12 mouse cellular contexts compared by ENCODE assay signal in the genomic region with DNA sequence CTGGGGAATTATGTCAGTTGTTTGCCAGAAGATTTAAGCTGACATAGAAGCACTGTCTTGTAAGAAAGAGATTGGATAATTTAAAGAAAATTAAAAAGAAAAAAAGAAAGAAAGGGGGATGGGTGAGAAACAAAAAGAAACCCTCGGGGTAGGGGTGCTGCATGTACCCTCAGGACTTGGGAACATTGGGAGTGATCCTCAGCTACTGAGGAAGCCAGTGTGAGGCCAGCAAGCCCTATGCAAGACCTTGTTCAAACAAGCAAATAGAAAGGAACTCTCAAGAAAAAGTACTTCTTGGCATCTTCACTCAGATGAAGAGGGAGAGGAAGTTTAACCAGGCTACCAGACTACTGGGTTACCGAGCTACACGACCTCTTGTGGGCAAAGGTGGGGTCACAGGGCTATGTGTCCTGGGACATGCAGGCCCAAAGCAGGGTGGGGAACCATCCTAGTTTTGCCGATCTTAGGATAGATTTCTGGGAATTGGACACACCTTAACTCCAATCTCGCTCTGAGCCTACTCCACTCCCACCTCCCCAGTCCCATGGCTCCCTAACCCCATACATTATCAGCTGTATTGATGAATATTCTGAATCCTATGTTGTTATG. TPM values are rescaled to one million over a fixed set of nuclear protein-coding genes. Genes with fewer than 3 reads are reported as not detected.
A peak's percentile ranks its signal among the peaks of the same experiment; 100 is the strongest.
DNase-seq lines count a peak whose midpoint lies in the region; ATAC-seq and TF ChIP-seq lines count a peak whose summit lies in the region.
"Had no signal": no experiment of that assay in that cellular context is flagged by ENCODE, and none has a peak within 500 bp of the region (broad histone marks: within the 10 kb centered on the region; RNA-seq: fewer than 3 reads in every experiment).

No protein-coding gene starts in this region.

- TF ChIP-seq CTCF in stomach, postnatal 0 days (IDR thresholded peaks at IDR 0.05; ENCODE audit: low read depth), result peak; percentile 58

- H3K4me3 ChIP-seq in heart, embryonic 15.5 days, result no peak overlapping the region
- H3K4me3 ChIP-seq in lung, embryonic 15.5 days, result no peak overlapping the region
- H3K4me3 ChIP-seq in stomach, postnatal 0 days (ENCODE audit: low read depth, low read length), result no peak overlapping the region
- H3K4me3 ChIP-seq in forebrain, embryonic 10.5 days, result no peak overlapping the region
- H3K4me3 ChIP-seq: embryonic facial prominence, embryonic 15.5 days had no signal

- no peaks in the 10 kb centered on the region for H3K9me3 ChIP-seq in heart, embryonic 15.5 days (replicated peaks)
- no peaks in the 10 kb centered on the region for H3K9me3 ChIP-seq in lung, embryonic 15.5 days
- no peaks in the 10 kb centered on the region for H3K9me3 ChIP-seq in stomach, postnatal 0 days (ENCODE audit: control insufficient read depth, low read length)
- no peaks in the 10 kb centered on the region for H3K9me3 ChIP-seq in forebrain, embryonic 10.5 days
- H3K9me3 ChIP-seq: embryonic facial prominence, embryonic 15.5 days had no signal

- ATAC-seq in heart, embryonic 15.5 days (replicated peaks; ENCODE audit: insufficient number of reproducible peaks, insufficient read depth, low FRiP score, low read depth), result no peak
- peak; percentile 81 for ATAC-seq in erythroblast, adult 5-6 weeks (replicated peaks; ENCODE audit: low FRiP score, poor library complexity, severe bottlenecking)
- peak; percentile 62 for ATAC-seq in lung, embryonic 15.5 days (ENCODE audit: borderline replicate concordance, extremely low read depth, low FRiP score, low TSS enrichment)
- ATAC-seq in stomach, postnatal 0 days (ENCODE audit: low FRiP score, low TSS enrichment), result peak; percentile 53
- no peak for ATAC-seq in frontal cortex, adult (ENCODE audit: low TSS enrichment)

- no peaks in the 10 kb centered on the region for H3K36me3 ChIP-seq in heart, embryonic 15.5 days
- no peaks in the 10 kb centered on the region for H3K36me3 ChIP-seq in lung, embryonic 15.5 days
- no peaks in the 10 kb centered on the region for H3K36me3 ChIP-seq in stomach, postnatal 0 days (ENCODE audit: control insufficient read depth, insufficient read depth, low read length)
- H3K36me3 ChIP-seq in forebrain, embryonic 10.5 days (replicated peaks), result no peaks in the 10 kb centered on the region
- H3K36me3 ChIP-seq: embryonic facial prominence, embryonic 15.5 days had no signal

- H3K9ac ChIP-seq in heart, embryonic 15.5 days, result no peak overlapping the region
- H3K9ac ChIP-seq in lung, embryonic 15.5 days, result no peak overlapping the region
- no peak overlapping the region for H3K9ac ChIP-seq in stomach, postnatal 0 days (ENCODE audit: low read length)
- H3K9ac ChIP-seq: embryonic facial prominence, embryonic 15.5 days had no signal

- no peak for TF ChIP-seq EP300 in stomach, postnatal 0 days (optimal IDR thresholded peaks at IDR 0.05)

- WGBS in heart, embryonic 15.5 days, result 63% methylated on average over 5 of the region's 5 CpGs
- WGBS in lung, embryonic 15.5 days, result 54% methylated on average over 5 of the region's 5 CpGs
- WGBS in stomach, postnatal 0 days, result 44% methylated on average over 5 of the region's 5 CpGs
- 70% methylated on average over 5 of the region's 5 CpGs for WGBS in forebrain, embryonic 10.5 days

- H3K27me3 ChIP-seq in heart, embryonic 15.5 days, result no peaks in the 10 kb centered on the region
- H3K27me3 ChIP-seq in lung, embryonic 15.5 days, result no peaks in the 10 kb centered on the region
- no peaks in the 10 kb centered on the region for H3K27me3 ChIP-seq in stomach, postnatal 0 days (ENCODE audit: control insufficient read depth, insufficient read depth, low read length)
- no peaks in the 10 kb centered on the region for H3K27me3 ChIP-seq in forebrain, embryonic 10.5 days (ENCODE audit: poor library complexity, severe bottlenecking)
- H3K27me3 ChIP-seq: embryonic facial prominence, embryonic 15.5 days had no signal

- peaks cover 42% of the 10 kb centered on the region for H3K4me1 ChIP-seq in heart, embryonic 15.5 days (replicated peaks)
- H3K4me1 ChIP-seq in lung, embryonic 15.5 days, result peaks cover 23% of the 10 kb centered on the region
- 0 out of 2 replicates have a peak, but pooled peaks cover 3% of the 10 kb centered on the region for H3K4me1 ChIP-seq in stomach, postnatal 0 days (replicated peaks; ENCODE audit: control insufficient read depth, insufficient read depth)
- no peaks in the 10 kb centered on the region for H3K4me1 ChIP-seq in forebrain, embryonic 10.5 days

- H3K4me2 ChIP-seq in heart, embryonic 15.5 days, result no peak overlapping the region
- H3K4me2 ChIP-seq in lung, embryonic 15.5 days, result no peak overlapping the region
- no peak overlapping the region for H3K4me2 ChIP-seq in stomach, postnatal 0 days (replicated peaks; ENCODE audit: low read depth)
- H3K4me2 ChIP-seq: embryonic facial prominence, embryonic 15.5 days had no signal

- H3K27ac ChIP-seq in heart, embryonic 15.5 days, result 0 out of 2 replicates have a peak overlapping the region, but pooled peaks have one; percentile 48
- no peak overlapping the region for H3K27ac ChIP-seq in lung, embryonic 15.5 days
- no peak overlapping the region for H3K27ac ChIP-seq in stomach, postnatal 0 days (replicated peaks)
- no peak overlapping the region for H3K27ac ChIP-seq in forebrain, embryonic 10.5 days
- H3K27ac ChIP-seq: embryonic facial prominence, embryonic 15.5 days had no signal

- no peak for DNase-seq in heart, postnatal 14 days
- DNase-seq in stomach, postnatal 0 days (ENCODE audit: low spot score), result peak; percentile 49
- DNase-seq in cerebellum, postnatal 4 days (ENCODE audit: low spot score in 2 of 2), result no peak
- no peak for DNase-seq in forebrain, embryonic 10.5 days (ENCODE audit: extremely low spot score, low spot score)
- DNase-seq: layer of hippocampus, adult 9-11 months; midbrain, embryonic 14.5 days; right cerebral cortex, adult 18-20 months had no signal

- intact Hi-C loops in heart, postnatal 14 days (cut with DNase I), result no loop called here

RNA-seq across cellular contexts. Expression of gene C1galt1, which starts 12.1 kb away (rescaled TPM):
- 3.0 and 3.1 TPM in 2 replicates for polyA plus RNA-seq in heart, embryonic 15.5 days (2015; fragmentation: Nextera tagmentation; extraction: Ambion mirVana)
- total RNA-seq in heart, postnatal 14 days (2021), result 10 to 100 TPM; 16.8 to 17.4 TPM
- 20.9 and 21.1 TPM in 2 replicates for total RNA-seq in erythroblast, adult 5-6 weeks (2015; ENCODE audit: low replicate concordance)
- total RNA-seq in erythroblast, adult 5-6 weeks (2017; ENCODE audit: low replicate concordance), result 21.2 and 25.1 TPM in 2 replicates
- polyA plus RNA-seq in lung, embryonic 15.5 days (2015; fragmentation: Nextera tagmentation; extraction: Ambion mirVana), result 3.3 and 3.6 TPM in 2 replicates
- polyA plus RNA-seq in stomach, postnatal 0 days (2015; fragmentation: Nextera tagmentation; extraction: Ambion mirVana), result 7.9 and 8.1 TPM in 2 replicates
- polyA plus RNA-seq in forebrain, embryonic 10.5 days (2016; fragmentation: Nextera tagmentation; extraction: Ambion mirVana), result 2.1 and 2.2 TPM in 2 replicates

Comparison
In these comparisons a context has a peak if more than half of its experiments do, and no peak if none do; other contexts are left out.
1. ATAC-seq: peak in erythroblast, adult 5-6 weeks (single experiment), lung, embryonic 15.5 days (single experiment) and stomach, postnatal 0 days (single experiment); none in heart, embryonic 15.5 days (single experiment) and frontal cortex, adult (single experiment).